Mouse (Mus musculus): ENCODE measurements around the gene B3gnt6. TPM values are rescaled to one million over a fixed set of nuclear protein-coding genes. Genes with fewer than 3 reads are reported as not detected.

B3gnt6 gene
- polyA plus RNA-seq, 1 experiment from 2014 or later = 0.05 TPM

DNA sequence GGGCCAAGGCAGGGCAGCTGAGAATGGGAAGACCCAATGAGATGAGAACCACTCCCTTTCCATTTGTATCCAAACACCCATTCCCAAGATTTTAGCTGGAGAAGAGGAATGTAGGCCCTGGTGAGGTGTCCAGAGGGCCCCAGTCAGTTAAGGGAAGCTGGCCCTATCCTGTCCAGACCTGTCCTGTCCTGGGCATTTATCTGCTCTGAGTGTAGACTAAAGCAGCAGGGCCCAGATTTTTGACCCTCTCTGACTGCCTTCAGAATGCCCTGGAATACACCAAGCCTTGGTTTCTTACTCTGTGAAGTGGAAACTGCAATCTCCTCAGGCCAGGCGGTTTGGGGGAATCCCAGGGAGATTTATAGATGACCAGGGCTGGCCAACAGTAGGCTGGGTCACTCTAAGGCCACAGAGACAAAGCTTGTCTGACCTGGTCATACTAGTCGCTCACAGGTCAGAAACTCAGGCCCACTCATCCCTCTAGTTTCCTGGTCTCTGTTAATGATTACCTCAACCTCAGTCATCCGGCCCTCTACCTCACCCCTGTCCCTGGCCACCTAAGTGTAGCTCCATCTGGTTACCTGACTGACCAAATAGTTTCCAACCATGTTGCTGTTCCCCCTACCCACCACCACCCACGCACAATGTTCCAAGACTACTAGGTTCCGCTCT, 20.6 kb downstream of the B3gnt6 start:
- TF ChIP-seq CTCF (IDR thresholded peaks at IDR 0.05; ENCODE audit: low read depth) = no peak
- no peak for TF ChIP-seq EP300 (IDR thresholded peaks at IDR 0.05; ENCODE audit: low read depth)
- Histone ChIP-seq H3K4me1 (ENCODE audit: insufficient read depth) (peaks cover 47% of the 10 kb centered on the region), H3K27me3 (ENCODE audit: insufficient read depth, low read length) (no peaks in the 10 kb centered on the region), H3K9ac (replicated peaks) (peak overlapping the region; percentile 56), H3K27ac (ENCODE audit: low read depth) (peak overlapping the region; percentile 77), H3K4me3 (ENCODE audit: low read depth, low read length) (peak overlapping the region; percentile 81), H3K36me3 (replicated peaks; ENCODE audit: insufficient read depth, low read length) (no peaks in the 10 kb centered on the region), H3K4me2 (ENCODE audit: low read depth, low read length) (peak overlapping the region; percentile 90), H3K9me3 (ENCODE audit: low read length) (no peaks in the 10 kb centered on the region)
- DNase-seq (peak; percentile 31), ATAC-seq (peak; percentile 54)
- WGBS (ENCODE audit: insufficient replicate concordance) = 74% methylated on average over 5 of the region's 5 CpGs

DNA sequence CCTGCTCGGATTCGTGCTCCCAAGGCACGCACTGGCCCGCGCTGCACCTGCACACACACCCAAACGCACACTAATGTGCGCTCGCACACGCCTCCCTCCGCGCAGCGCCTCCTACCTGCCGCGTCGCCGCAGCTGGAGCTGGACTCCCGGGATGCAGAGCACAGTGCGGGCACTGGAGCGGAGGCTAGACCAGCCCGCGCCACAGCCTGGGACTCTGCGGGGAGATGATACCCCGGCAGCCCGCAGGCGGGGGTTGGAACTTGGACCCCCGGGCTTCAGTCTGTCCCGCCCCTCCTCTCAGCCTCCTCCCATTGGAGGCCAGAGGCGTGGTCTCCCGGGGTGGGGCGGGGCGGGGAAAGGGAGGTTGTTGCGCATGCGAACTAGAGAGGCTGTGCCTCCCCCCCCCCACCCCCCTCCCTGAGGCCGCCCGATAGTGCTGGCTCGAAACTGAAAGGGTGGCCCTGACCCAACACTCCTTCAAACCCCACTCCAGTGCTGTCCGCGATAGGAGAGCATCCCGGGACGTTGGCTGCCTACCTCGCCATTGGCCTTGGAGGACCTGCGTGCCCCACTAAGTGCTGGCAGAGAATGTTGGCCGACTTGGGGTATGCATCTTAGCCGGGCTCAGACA, 21.2 kb downstream of the B3gnt6 start, which contains the start of gene Capn5:
Capn5 (minus strand) TSS at position 346 of the 631 bp plus-strand sequence.
- Histone ChIP-seq H3K4me2 (ENCODE audit: low read depth, low read length) (peak within 1 kb of the TSS; percentile 90), H3K27ac (ENCODE audit: low read depth) (peak within 1 kb of the TSS; percentile 77), H3K36me3 (replicated peaks; ENCODE audit: insufficient read depth, low read length) (no peaks in the 10 kb centered on the region), H3K27me3 (ENCODE audit: insufficient read depth, low read length) (no peaks in the 10 kb centered on the region), H3K9me3 (ENCODE audit: low read length) (no peaks in the 10 kb centered on the region), H3K4me1 (ENCODE audit: insufficient read depth) (peaks cover 50% of the 10 kb centered on the region), H3K4me3 (ENCODE audit: low read depth, low read length) (peak within 1 kb of the TSS; percentile 81), H3K9ac (replicated peaks) (peak within 1 kb of the TSS; percentile 56)
- TF ChIP-seq CTCF (IDR thresholded peaks at IDR 0.05; ENCODE audit: low read depth) (peak; percentile 94), EP300 (IDR thresholded peaks at IDR 0.05; ENCODE audit: low read depth) (no peak)
- under 1% methylated on average over 35 of the region's 44 CpGs for WGBS (ENCODE audit: insufficient replicate concordance)
- ATAC-seq (peak; percentile 86), DNase-seq (peak; percentile 94)

DNA sequence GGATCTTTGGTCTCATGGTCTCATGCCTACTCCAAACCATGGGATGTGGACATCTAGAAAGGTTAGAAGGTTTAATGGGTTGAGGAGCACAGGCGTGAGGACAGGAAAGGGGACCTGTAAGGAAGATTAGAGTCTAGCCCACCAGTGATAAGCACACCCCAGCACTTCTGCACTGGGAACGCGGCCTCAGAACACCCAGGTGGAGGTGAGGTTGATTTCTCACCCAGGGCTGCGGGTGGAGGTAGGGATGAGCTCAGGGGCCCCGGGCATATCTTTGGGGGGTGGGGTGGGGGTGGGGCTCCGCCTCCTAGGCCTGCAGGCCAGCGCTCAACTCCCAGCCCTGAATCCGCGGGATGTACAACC, 21.7 kb downstream of the B3gnt6 start:
- ATAC-seq (no peak), DNase-seq (no peak)
- H3K4me1 ChIP-seq (ENCODE audit: insufficient read depth) = peaks cover 55% of the 10 kb centered on the region
- H3K9me3 ChIP-seq (ENCODE audit: low read length) = no peaks in the 10 kb centered on the region
- H3K4me2 ChIP-seq (ENCODE audit: low read depth, low read length) = peak overlapping the region; percentile 90
- peak overlapping the region; percentile 81 for H3K4me3 ChIP-seq (ENCODE audit: low read depth, low read length)
- peak overlapping the region; percentile 77 for H3K27ac ChIP-seq (ENCODE audit: low read depth)
- WGBS (ENCODE audit: insufficient replicate concordance) = 2% methylated on average over 9 of the region's 9 CpGs
- no peaks in the 10 kb centered on the region for H3K36me3 ChIP-seq (replicated peaks; ENCODE audit: insufficient read depth, low read length)
- peak overlapping the region; percentile 56 for H3K9ac ChIP-seq (replicated peaks)
- TF ChIP-seq EP300 (IDR thresholded peaks at IDR 0.05; ENCODE audit: low read depth) = no peak
- TF ChIP-seq CTCF (IDR thresholded peaks at IDR 0.05; ENCODE audit: low read depth) = no peak
- no peaks in the 10 kb centered on the region for H3K27me3 ChIP-seq (ENCODE audit: insufficient read depth, low read length)

DNA sequence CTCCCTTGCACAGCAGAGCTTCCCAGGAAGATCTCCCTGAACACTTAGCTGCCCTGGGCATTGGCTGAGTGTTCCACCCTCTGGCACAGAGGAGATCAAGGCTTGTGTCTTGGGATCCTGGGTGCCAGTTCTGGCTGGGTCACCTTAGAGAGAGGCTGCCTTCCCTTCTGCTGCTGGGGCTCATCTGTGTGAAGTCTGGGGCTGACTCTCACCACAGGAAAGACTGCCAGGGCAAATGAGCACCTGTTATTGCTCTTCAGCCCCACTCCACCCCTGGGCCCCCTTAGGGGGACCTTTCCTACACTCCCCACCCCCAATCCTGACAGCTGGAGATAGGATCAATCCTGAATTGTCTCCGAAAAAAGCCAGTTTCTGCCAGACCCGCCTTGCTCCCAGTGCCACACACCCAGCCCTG, 22.2 kb downstream of the B3gnt6 start:
- no peaks in the 10 kb centered on the region for H3K27me3 ChIP-seq (ENCODE audit: insufficient read depth, low read length)
- TF ChIP-seq EP300 (IDR thresholded peaks at IDR 0.05; ENCODE audit: low read depth) = no peak
- no peak for TF ChIP-seq CTCF (IDR thresholded peaks at IDR 0.05; ENCODE audit: low read depth)
- H3K4me3 ChIP-seq (ENCODE audit: low read depth, low read length) = peak overlapping the region; percentile 81
- no peaks in the 10 kb centered on the region for H3K9me3 ChIP-seq (ENCODE audit: low read length)
- ATAC-seq (no peak), DNase-seq (no peak)
- peak overlapping the region; percentile 77 for H3K27ac ChIP-seq (ENCODE audit: low read depth)
- H3K4me1 ChIP-seq (ENCODE audit: insufficient read depth) = peaks cover 60% of the 10 kb centered on the region
- H3K36me3 ChIP-seq (replicated peaks; ENCODE audit: insufficient read depth, low read length) = no peaks in the 10 kb centered on the region
- WGBS (ENCODE audit: insufficient replicate concordance) = 27% methylated on average over 2 of the region's 2 CpGs
- H3K9ac ChIP-seq (replicated peaks) = peak overlapping the region; percentile 56
- H3K4me2 ChIP-seq (ENCODE audit: low read depth, low read length) = peak overlapping the region; percentile 90

DNA sequence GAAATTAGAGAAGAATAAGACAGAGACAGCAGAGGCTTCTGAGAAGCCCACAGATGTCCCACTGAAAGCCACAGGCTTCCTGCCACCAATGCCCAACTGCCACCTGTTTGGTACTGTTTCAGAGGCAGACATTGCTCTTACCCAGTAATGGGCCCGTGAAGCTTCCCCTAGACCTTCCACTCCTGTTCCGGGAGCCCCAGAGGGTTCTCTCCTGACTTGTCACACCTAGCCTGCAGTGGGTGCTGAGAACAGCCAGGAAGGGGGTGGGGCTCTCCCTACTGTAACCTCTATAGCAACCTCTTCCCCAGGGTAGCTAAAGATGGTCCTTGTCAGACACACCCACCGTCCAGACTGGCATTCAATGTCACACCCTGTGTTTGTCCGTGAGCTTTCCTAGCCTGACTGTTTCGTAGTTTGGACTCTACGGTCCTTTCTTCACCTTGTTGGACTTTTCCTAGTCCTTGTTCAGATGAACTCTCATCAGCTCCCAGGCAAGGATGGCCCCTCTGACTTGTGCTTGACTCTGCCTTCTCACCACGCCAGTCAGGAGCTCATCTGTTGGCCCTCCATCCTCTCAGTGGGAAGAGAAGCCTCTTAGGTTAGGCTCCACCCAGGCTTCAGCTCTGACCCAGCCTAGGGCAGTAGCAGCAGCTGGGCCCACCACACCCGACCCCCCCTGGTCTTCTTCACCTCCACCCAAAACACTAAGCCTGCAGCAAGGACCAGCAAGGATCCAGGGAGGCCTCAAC, 22.8 kb downstream of the B3gnt6 start:
- H3K27me3 ChIP-seq (ENCODE audit: insufficient read depth, low read length) = no peaks in the 10 kb centered on the region
- no peaks in the 10 kb centered on the region for H3K36me3 ChIP-seq (replicated peaks; ENCODE audit: insufficient read depth, low read length)
- peak overlapping the region; percentile 81 for H3K4me3 ChIP-seq (ENCODE audit: low read depth, low read length)
- peak; percentile 48 for DNase-seq
- ATAC-seq = no peak
- H3K4me1 ChIP-seq (ENCODE audit: insufficient read depth) = peaks cover 66% of the 10 kb centered on the region
- H3K9me3 ChIP-seq (ENCODE audit: low read length) = no peaks in the 10 kb centered on the region
- peak overlapping the region; percentile 90 for H3K4me2 ChIP-seq (ENCODE audit: low read depth, low read length)
- peak overlapping the region; percentile 56 for H3K9ac ChIP-seq (replicated peaks)
- WGBS (ENCODE audit: insufficient replicate concordance) = 43% methylated on average over 8 of the region's 8 CpGs
- peak overlapping the region; percentile 77 for H3K27ac ChIP-seq (ENCODE audit: low read depth)
- TF ChIP-seq EP300 (IDR thresholded peaks at IDR 0.05; ENCODE audit: low read depth) (no peak), CTCF (IDR thresholded peaks at IDR 0.05; ENCODE audit: low read depth) (no peak)
